Mouse (Mus musculus): Measurements from ENCODE around the gene Kifc5b. TPM values are rescaled to one million over a fixed set of nuclear protein-coding genes. Genes with fewer than 3 reads are reported as not detected.

Kifc5b gene
- polyA plus RNA-seq (2015; fragmentation: Nextera tagmentation; extraction: Ambion mirVana): 2.3 and 3.5 TPM in 2 replicates

DNA sequence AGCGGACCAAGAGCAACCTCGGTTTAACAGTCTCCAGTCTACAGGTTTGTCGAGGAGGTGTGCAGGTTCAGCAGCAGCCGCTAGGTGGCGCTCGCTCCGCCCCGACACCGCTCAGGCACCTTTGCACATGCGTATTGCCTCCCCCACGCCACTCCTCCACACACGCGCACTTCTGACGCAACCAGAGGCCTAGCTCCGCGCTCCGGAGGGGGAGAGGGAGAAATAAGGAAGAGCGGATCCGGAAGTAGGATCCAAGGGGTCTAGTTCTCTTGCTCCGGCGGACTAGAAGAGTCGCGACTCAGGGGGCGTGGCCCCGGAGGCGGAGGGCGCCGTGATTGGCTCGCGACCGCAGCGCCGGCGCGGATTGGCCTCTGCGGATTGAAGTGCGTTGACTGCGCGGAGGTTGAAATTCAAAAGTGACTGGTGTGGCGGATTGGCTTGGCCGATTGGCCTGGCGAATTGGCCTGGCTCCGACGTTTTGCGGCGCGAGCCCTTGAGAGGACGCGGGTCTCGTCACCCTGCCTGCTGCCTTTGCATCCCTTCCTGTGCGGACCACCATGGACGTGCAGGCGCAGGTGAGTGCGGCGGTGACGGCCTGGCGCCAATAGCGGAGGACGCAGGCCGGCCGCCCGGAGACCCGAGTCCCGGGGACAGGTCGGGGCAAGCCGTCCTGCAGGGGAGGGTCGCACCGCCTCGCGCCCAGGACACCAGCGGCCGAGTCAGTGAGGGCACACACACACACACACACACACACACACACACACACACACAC is at the start of gene Kifc5b:
Kifc5b (plus strand) TSS at position 381 of the 772 bp plus-strand sequence.
- under 1% methylated on average over 64 of the region's 72 CpGs for WGBS
- Histone ChIP-seq H3K4me2 (peak within 1 kb of the TSS; percentile 84), H3K9me3 (replicated peaks) (no peaks in the 10 kb centered on the region), H3K27ac (replicated peaks) (peak within 1 kb of the TSS; percentile 34; the same call in 1 of the 2 replicates), H3K9ac (replicated peaks) (peak within 1 kb of the TSS; percentile 33), H3K36me3 (no peaks in the 10 kb centered on the region), H3K4me1 (peaks cover 9% of the 10 kb centered on the region), H3K4me3 (replicated peaks) (peak within 1 kb of the TSS; percentile 60), H3K27me3 (replicated peaks) (no peaks in the 10 kb centered on the region)
- ATAC-seq (ENCODE audit: low FRiP score): peak; percentile 98

GRCm38 (mm10) chr17:26868756-26869155 is 48.1 kb upstream of the Kifc5b start:
- 37% methylated on average over 5 of the region's 5 CpGs for WGBS
- no peak overlapping the region for H3K4me2 ChIP-seq
- H3K36me3 ChIP-seq: no peaks in the 10 kb centered on the region
- no peak overlapping the region for H3K9ac ChIP-seq (replicated peaks)
- H3K4me3 ChIP-seq (replicated peaks): no peak overlapping the region
- H3K27ac ChIP-seq (replicated peaks): no peak overlapping the region
- H3K4me1 ChIP-seq: no peaks in the 10 kb centered on the region
- H3K9me3 ChIP-seq (replicated peaks): no peaks in the 10 kb centered on the region
- no peaks in the 10 kb centered on the region; the same call in 1 of the 2 replicates for H3K27me3 ChIP-seq (replicated peaks)
- ATAC-seq (ENCODE audit: low FRiP score): no peak

- Histone ChIP-seq H3K9me3 (replicated peaks) (no peaks in the 10 kb centered on the region), H3K4me2 (no peak overlapping the region), H3K9ac (replicated peaks) (no peak overlapping the region), H3K36me3 (no peaks in the 10 kb centered on the region), H3K27me3 (replicated peaks) (no peaks in the 10 kb centered on the region), H3K27ac (replicated peaks) (no peak overlapping the region), H3K4me1 (no peaks in the 10 kb centered on the region), H3K4me3 (replicated peaks) (no peak overlapping the region)
- 73% methylated on average over 3 of the region's 3 CpGs for WGBS
- ATAC-seq (ENCODE audit: low FRiP score): no peak
These were observed 44.0 kb upstream of the Kifc5b start for GRCm38 (mm10) chr17:26872870-26873269.

DNA sequence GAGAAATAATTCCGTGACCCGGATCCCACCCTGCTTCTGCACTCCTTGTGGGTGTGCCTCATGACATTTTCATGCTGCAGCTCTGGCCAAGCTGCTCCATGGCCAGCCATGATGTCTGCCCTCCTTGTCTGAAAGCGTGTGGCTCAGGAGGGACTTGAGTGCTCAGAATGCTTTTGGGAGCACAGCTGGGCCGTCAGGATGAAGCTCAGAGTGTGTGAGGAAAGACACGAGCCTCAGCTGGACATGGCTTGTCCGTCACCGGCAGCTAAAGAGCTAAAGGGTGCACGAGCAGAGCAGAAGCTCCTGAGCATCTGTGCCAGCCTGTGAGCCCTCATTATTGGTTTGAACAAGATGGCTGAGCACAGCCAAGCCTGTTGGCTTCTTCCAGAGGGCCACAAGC is 43.4 kb upstream of the Kifc5b start:
- 78% methylated on average over 8 of the region's 8 CpGs for WGBS
- Histone ChIP-seq H3K9ac (replicated peaks) (no peak overlapping the region), H3K4me3 (replicated peaks) (no peak overlapping the region), H3K4me1 (no peaks in the 10 kb centered on the region), H3K9me3 (replicated peaks) (no peaks in the 10 kb centered on the region), H3K4me2 (no peak overlapping the region), H3K27me3 (replicated peaks) (no peaks in the 10 kb centered on the region), H3K36me3 (no peaks in the 10 kb centered on the region), H3K27ac (replicated peaks) (no peak overlapping the region)
- ATAC-seq (ENCODE audit: low FRiP score): no peak

GRCm38 (mm10) chr17:26874542-26874941 is 42.3 kb upstream of the Kifc5b start:
- H3K4me3 ChIP-seq (replicated peaks): no peak overlapping the region
- ATAC-seq (ENCODE audit: low FRiP score): no peak
- no peaks in the 10 kb centered on the region for H3K36me3 ChIP-seq
- 65% methylated on average over 11 of the region's 11 CpGs for WGBS
- no peaks in the 10 kb centered on the region for H3K9me3 ChIP-seq (replicated peaks)
- H3K4me1 ChIP-seq: no peaks in the 10 kb centered on the region
- H3K9ac ChIP-seq (replicated peaks): no peak overlapping the region
- H3K4me2 ChIP-seq: no peak overlapping the region
- no peak overlapping the region for H3K27ac ChIP-seq (replicated peaks)
- H3K27me3 ChIP-seq (replicated peaks): no peaks in the 10 kb centered on the region

- Histone ChIP-seq H3K4me3 (replicated peaks) (no peak overlapping the region), H3K4me2 (no peak overlapping the region), H3K27me3 (replicated peaks) (no peaks in the 10 kb centered on the region), H3K9me3 (replicated peaks) (no peaks in the 10 kb centered on the region), H3K27ac (replicated peaks) (no peak overlapping the region), H3K36me3 (no peaks in the 10 kb centered on the region), H3K4me1 (no peaks in the 10 kb centered on the region), H3K9ac (replicated peaks) (no peak overlapping the region)
- WGBS: 80% methylated on average over 7 of the region's 7 CpGs
- no peak for ATAC-seq (ENCODE audit: low FRiP score)
These were observed 39.0 kb upstream of the Kifc5b start for GRCm38 (mm10) chr17:26877927-26878326.

- H3K36me3 ChIP-seq: no peaks in the 10 kb centered on the region
- no peak overlapping the region for H3K4me2 ChIP-seq
- no peak for ATAC-seq (ENCODE audit: low FRiP score)
- H3K9me3 ChIP-seq (replicated peaks): no peaks in the 10 kb centered on the region
- H3K27me3 ChIP-seq (replicated peaks): no peaks in the 10 kb centered on the region
- H3K9ac ChIP-seq (replicated peaks): no peak overlapping the region
- WGBS: 88% methylated on average over 6 of the region's 6 CpGs
- H3K4me1 ChIP-seq: peaks cover 2% of the 10 kb centered on the region
- H3K4me3 ChIP-seq (replicated peaks): no peak overlapping the region
- no peak overlapping the region for H3K27ac ChIP-seq (replicated peaks)
These were observed 37.7 kb upstream of the Kifc5b start for GRCm38 (mm10) chr17:26879235-26879634.

DNA sequence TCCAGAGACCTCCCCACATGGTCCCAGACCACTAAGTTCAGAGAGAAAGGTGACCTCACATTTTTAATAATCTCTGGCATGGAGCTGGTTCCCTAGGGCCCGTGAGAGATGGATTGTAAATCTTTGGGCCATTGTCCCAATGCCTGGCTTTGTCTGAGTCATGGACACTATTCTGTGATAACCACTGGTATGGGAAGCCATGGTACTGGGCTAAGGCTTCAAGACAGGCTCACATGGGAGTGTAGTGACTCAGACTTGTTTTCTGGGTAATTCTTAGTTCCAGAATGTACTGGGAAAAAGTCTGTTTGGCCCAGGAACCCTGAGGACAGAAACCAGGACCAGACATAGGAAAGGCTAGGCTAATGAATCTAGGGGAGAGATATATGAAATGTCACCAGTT is 34.2 kb upstream of the Kifc5b start:
- Histone ChIP-seq H3K36me3 (no peaks in the 10 kb centered on the region), H3K9me3 (replicated peaks) (no peaks in the 10 kb centered on the region), H3K27ac (replicated peaks) (no peak overlapping the region), H3K27me3 (replicated peaks) (peaks cover 13% of the 10 kb centered on the region), H3K4me3 (replicated peaks) (no peak overlapping the region), H3K9ac (replicated peaks) (no peak overlapping the region), H3K4me1 (peaks cover 23% of the 10 kb centered on the region), H3K4me2 (no peak overlapping the region)
- 52% methylated on average over 1 of the region's 1 CpGs for WGBS
- ATAC-seq (ENCODE audit: low FRiP score): no peak

- peaks cover 23% of the 10 kb centered on the region for H3K4me1 ChIP-seq
- H3K9me3 ChIP-seq (replicated peaks): no peaks in the 10 kb centered on the region
- no peak overlapping the region for H3K4me2 ChIP-seq
- H3K27me3 ChIP-seq (replicated peaks): peaks cover 13% of the 10 kb centered on the region
- H3K27ac ChIP-seq (replicated peaks): no peak overlapping the region
- ATAC-seq (ENCODE audit: low FRiP score): no peak
- H3K4me3 ChIP-seq (replicated peaks): no peak overlapping the region
- no peaks in the 10 kb centered on the region for H3K36me3 ChIP-seq
- no peak overlapping the region for H3K9ac ChIP-seq (replicated peaks)
- 85% methylated on average over 6 of the region's 6 CpGs for WGBS
These were observed 33.3 kb upstream of the Kifc5b start for GRCm38 (mm10) chr17:26883585-26883984.

DNA sequence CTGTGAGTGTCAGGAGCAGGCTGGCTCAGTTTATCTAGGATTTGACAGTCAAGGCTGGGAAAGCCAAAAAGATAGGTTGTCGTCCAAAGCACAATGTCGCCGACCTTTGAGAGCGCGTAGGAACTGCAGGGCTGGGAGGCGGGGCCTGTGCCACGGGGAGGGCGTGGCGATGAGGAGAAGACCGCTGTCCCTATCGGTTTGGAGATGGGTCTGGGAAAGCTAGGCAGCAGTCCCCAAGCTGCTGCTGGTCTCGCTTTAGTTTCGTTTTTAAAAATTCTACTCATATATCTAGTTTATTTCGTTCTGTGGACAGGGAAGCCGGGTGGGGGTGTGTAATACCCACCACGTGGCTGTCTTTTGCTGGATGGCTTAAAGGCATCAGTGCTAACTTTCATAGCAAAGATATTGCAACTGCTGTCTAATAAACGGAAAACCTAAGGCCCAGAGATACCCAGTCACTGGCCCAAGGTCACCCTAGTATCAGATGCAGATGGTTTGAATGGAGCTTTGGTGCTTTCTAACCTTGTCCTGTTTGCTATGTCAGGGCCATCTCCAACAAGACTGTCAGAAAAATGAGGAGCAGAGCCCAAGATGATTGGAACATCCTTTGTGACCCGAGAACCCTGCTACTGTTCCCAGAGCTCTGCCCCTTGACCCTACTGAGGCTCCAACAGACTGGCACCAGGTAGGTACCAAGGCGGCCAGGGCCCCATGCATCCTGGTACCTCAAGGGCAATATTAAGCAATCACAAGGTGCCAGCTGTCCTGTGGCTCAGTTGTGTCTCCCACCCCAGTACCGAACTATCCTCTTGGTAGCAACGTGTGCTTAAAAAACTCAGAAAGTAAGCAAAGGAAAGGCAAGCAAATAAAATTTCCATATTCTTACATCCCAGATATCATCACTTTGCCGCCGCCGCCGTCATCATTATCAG is 31.6 kb upstream of the Kifc5b start:
- Histone ChIP-seq H3K36me3 (no peaks in the 10 kb centered on the region), H3K9ac (replicated peaks) (peak overlapping the region; percentile 38), H3K4me1 (peaks cover 23% of the 10 kb centered on the region), H3K4me2 (peak overlapping the region; percentile 84), H3K27ac (replicated peaks) (no peak overlapping the region; the same call in 1 of the 2 replicates), H3K27me3 (replicated peaks) (peaks cover 13% of the 10 kb centered on the region), H3K9me3 (replicated peaks) (no peaks in the 10 kb centered on the region), H3K4me3 (replicated peaks) (peak overlapping the region; percentile 47)
- 24% methylated on average over 25 of the region's 25 CpGs for WGBS
- peak; percentile 57; the same call in 1 of the 2 replicates for ATAC-seq (ENCODE audit: low FRiP score)

GRCm38 (mm10) chr17:26886047-26886749 is 30.7 kb upstream of the Kifc5b start:
- H3K27ac ChIP-seq (replicated peaks): no peak overlapping the region
- 10% methylated on average over 30 of the region's 30 CpGs for WGBS
- no peaks in the 10 kb centered on the region for H3K36me3 ChIP-seq
- peak overlapping the region; percentile 84 for H3K4me2 ChIP-seq
- H3K27me3 ChIP-seq (replicated peaks): peaks cover 13% of the 10 kb centered on the region
- ATAC-seq (ENCODE audit: low FRiP score): peak; percentile 90
- no peaks in the 10 kb centered on the region for H3K9me3 ChIP-seq (replicated peaks)
- peak overlapping the region; percentile 47 for H3K4me3 ChIP-seq (replicated peaks)
- peaks cover 23% of the 10 kb centered on the region for H3K4me1 ChIP-seq
- no peak overlapping the region; the same call in none of the 2 replicates for H3K9ac ChIP-seq (replicated peaks)

Measured in neural tube, embryonic 15.5 days (tissue).